25 mouse cellular contexts compared by ENCODE assay signal in genomic region chr10:68366796-68367195, GRCm38 (mm10).
A peak's percentile ranks its signal among the peaks of the same experiment; 100 is the strongest.
DNase-seq lines count a peak whose midpoint lies in the region; ATAC-seq and TF ChIP-seq lines count a peak whose summit lies in the region.
"Had no signal": no experiment of that assay in that cellular context is flagged by ENCODE, and none has a peak within 500 bp of the region (broad histone marks: within the 10 kb centered on the region; RNA-seq: fewer than 3 reads in every experiment).

No protein-coding gene starts in this region.

- H3K9ac ChIP-seq in midbrain, embryonic 14.5 days (replicated peaks; ENCODE audit: low read length), result no peak overlapping the region

- H3K4me2 ChIP-seq in midbrain, embryonic 14.5 days (ENCODE audit: low read length), result no peak overlapping the region

- ATAC-seq in midbrain, embryonic 14.5 days (ENCODE audit: low FRiP score, low TSS enrichment), result no peak
- ATAC-seq: activated CD4-positive, CD25-positive, alpha-beta regulatory T cell, adult 4 months; CD4-positive, CD25-positive, alpha-beta regulatory T cell, adult 4 months; Patski had no signal

- H3K9me3 ChIP-seq in midbrain, embryonic 14.5 days (ENCODE audit: control insufficient read depth, low read length), result 0 out of 2 replicates have a peak, but pooled peaks cover 8% of the 10 kb centered on the region

- no peaks in the 10 kb centered on the region for H3K27me3 ChIP-seq in splenic B cell, adult 2 months (ENCODE audit: control insufficient read depth, insufficient read depth, low read length, poor library complexity, severe bottlenecking)
- H3K27me3 ChIP-seq in midbrain, embryonic 14.5 days (ENCODE audit: control insufficient read depth, insufficient read depth, low read length), result no peaks in the 10 kb centered on the region
- H3K27me3 ChIP-seq: CH12.LX, Patski had no signal

- intact Hi-C loops in gastrocnemius, postnatal 36 days (cut with DNase I), result no loop called here

- TF ChIP-seq CTCF in bone marrow macrophage, adult 2 months (IDR thresholded peaks at IDR 0.05; ENCODE audit: low read depth, low read length), result no peak

- 0 out of 2 replicates have a peak overlapping the region, but pooled peaks have one; percentile 25 for H3K27ac ChIP-seq in bone marrow macrophage, adult 2 months (ENCODE audit: insufficient read depth, low read depth, low read length)
- no peak overlapping the region for H3K27ac ChIP-seq in midbrain, embryonic 14.5 days (replicated peaks; ENCODE audit: low read depth, low read length)

- 91% methylated on average over 3 of the region's 3 CpGs for WGBS in midbrain, embryonic 14.5 days

- peaks cover 6% of the 10 kb centered on the region; the same call in 1 of the 2 replicates for H3K4me1 ChIP-seq in bone marrow macrophage, adult 2 months (ENCODE audit: control insufficient read depth, insufficient read depth, low read length)
- no peaks in the 10 kb centered on the region for H3K4me1 ChIP-seq in midbrain, embryonic 14.5 days (ENCODE audit: control insufficient read depth, insufficient read depth, low read length)

- H3K4me3 ChIP-seq in bone marrow macrophage, adult 2 months (ENCODE audit: insufficient read depth, low read length), result no peak overlapping the region
- H3K4me3 ChIP-seq in midbrain, embryonic 14.5 days (replicated peaks; ENCODE audit: low read depth, low read length), result no peak overlapping the region

- no peak for TF ChIP-seq POLR2A in bone marrow macrophage, adult 2 months (IDR thresholded peaks at IDR 0.05; ENCODE audit: borderline replicate concordance, low read depth, low read length)

- H3K36me3 ChIP-seq in splenic B cell, adult 2 months (ENCODE audit: control insufficient read depth, insufficient read depth, low read length, poor library complexity, severe bottlenecking), result no peaks in the 10 kb centered on the region
- no peaks in the 10 kb centered on the region for H3K36me3 ChIP-seq in midbrain, embryonic 14.5 days (ENCODE audit: control insufficient read depth, insufficient read depth, low read length)
- H3K36me3 ChIP-seq: G1E had no signal

- peak; percentile 48 for DNase-seq in A20 (ENCODE audit: low read depth, low spot score)
- DNase-seq in B cell, adult 2 months, result peak; percentile 43 to 62
- DNase-seq in splenic B cell, adult 2 months (ENCODE audit: low read depth, low spot score), result peak; percentile 58
- DNase-seq in thymus, postnatal 36 days, result no peak
- DNase-seq in gastrocnemius, postnatal 36 days, result no peak
- DNase-seq in midbrain, embryonic 14.5 days, result no peak
- no peak for DNase-seq in Muller cell, postnatal 12 days (ENCODE audit: inconsistent ontology term)
- DNase-seq: adrenal gland, adult 2 months; adrenal gland, adult 8-10 months; adrenal gland, postnatal 10 days; adrenal gland, postnatal 14 days; adrenal gland, postnatal 25 days; adrenal gland, postnatal 36 days; cerebellum, adult 11 months; cerebellum, adult 11-12 months; cerebellum, adult 18-20 months; cerebellum, adult 2 months; cerebellum, adult 8-10 months; cerebellum, adult 9-10 months had no signal

Comparison
In these comparisons a context has a peak if more than half of its experiments do, and no peak if none do; other contexts are left out.
1. DNase-seq: peak in A20 (single experiment), B cell, adult 2 months (2 of 2) and splenic B cell, adult 2 months (single experiment); none in thymus, postnatal 36 days (0 of 2), gastrocnemius, postnatal 36 days (0 of 2), midbrain, embryonic 14.5 days (single experiment) and Muller cell, postnatal 12 days (single experiment).